Mouse (Mus musculus): Measurements from ENCODE around the gene Plekhg3. TPM values are rescaled to one million over a fixed set of nuclear protein-coding genes. Genes with fewer than 3 reads are reported as not detected.

Plekhg3 gene
- polyA plus RNA-seq, 1 experiment from 2014 or later: 1.0 TPM

GRCm38 (mm10) chr12:76532926-76533376, 2.3 kb downstream of the Plekhg3 start:
- no peak for DNase-seq (ENCODE audit: low spot score)
- H3K4me1 ChIP-seq (replicated peaks; ENCODE audit: control insufficient read depth, insufficient read depth, low read length): peaks cover 11% of the 10 kb centered on the region; the same call in 1 of the 2 replicates
- whole genome bisulfite sequencing: under 1% methylated on average over 31 of the region's 31 CpGs
- no peak overlapping the region for H3K27ac ChIP-seq (ENCODE audit: low read depth, low read length)
- peak overlapping the region; percentile 67 for H3K4me3 ChIP-seq (ENCODE audit: low read depth, low read length)
- ATAC-seq (replicated peaks; ENCODE audit: low FRiP score): no peak; the same call in 1 of the 2 replicates
- no peaks in the 10 kb centered on the region for H3K9me3 ChIP-seq (ENCODE audit: control insufficient read depth, low read length)
- H3K9ac ChIP-seq (ENCODE audit: low read length): peak overlapping the region; percentile 61
- H3K36me3 ChIP-seq (ENCODE audit: control insufficient read depth, insufficient read depth, low read length): no peaks in the 10 kb centered on the region
- peak overlapping the region; percentile 97 for H3K4me2 ChIP-seq (ENCODE audit: low read depth, low read length, severe bottlenecking)
- H3K27me3 ChIP-seq (ENCODE audit: control insufficient read depth, insufficient read depth, low read length): peaks cover 49% of the 10 kb centered on the region

DNA sequence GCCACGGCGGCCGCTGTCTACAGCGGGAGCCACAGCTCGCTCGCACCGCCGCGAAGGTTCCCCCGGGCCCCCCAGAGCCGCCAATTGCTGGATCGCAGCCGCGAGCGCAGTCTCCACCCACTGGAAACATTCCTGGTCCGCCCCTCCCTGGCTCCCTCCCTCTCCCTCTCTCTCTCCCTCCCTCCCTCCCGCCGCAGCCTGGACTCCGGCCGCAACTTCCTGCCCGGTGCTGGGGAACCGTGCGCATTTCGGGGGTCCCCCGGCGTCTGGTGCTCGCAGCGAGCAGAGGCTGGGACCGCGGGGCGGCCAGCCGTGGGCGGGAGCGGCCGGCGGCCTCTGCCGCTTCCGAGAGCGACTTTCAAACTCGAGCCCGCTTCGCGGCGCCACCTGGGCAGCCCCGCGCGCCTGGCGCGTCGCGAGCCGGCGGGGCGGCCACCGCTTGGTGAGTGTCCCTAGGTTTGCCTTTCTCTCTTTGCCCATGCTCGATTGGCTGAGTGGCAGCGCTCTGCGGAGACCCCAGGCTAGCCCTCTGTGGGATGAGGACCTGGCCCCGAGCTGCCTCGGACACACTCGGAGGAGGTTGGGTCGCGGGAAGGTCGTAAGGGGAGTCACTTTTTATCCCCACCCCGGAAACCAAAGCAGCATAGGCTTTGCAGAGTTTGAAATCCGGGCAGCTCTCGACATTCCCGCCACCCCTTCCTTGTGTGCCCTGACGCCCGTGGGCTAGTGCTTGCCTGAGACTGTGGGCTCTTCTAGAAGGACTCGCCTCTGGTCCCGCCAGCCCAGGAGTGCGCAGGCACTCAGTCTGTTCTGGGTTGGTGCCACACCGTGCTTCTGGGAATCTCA, 2.9 kb downstream of the Plekhg3 start:
- Histone ChIP-seq H3K4me3 (ENCODE audit: low read depth, low read length) (peak overlapping the region; percentile 67), H3K27me3 (ENCODE audit: control insufficient read depth, insufficient read depth, low read length) (peaks cover 49% of the 10 kb centered on the region), H3K36me3 (ENCODE audit: control insufficient read depth, insufficient read depth, low read length) (no peaks in the 10 kb centered on the region), H3K4me2 (ENCODE audit: low read depth, low read length, severe bottlenecking) (peak overlapping the region; percentile 97), H3K9ac (ENCODE audit: low read length) (peak overlapping the region; percentile 61), H3K4me1 (replicated peaks; ENCODE audit: control insufficient read depth, insufficient read depth, low read length) (peaks cover 11% of the 10 kb centered on the region; the same call in 1 of the 2 replicates), H3K9me3 (ENCODE audit: control insufficient read depth, low read length) (no peaks in the 10 kb centered on the region), H3K27ac (ENCODE audit: low read depth, low read length) (no peak overlapping the region)
- ATAC-seq (replicated peaks; ENCODE audit: low FRiP score) (peak; percentile 84), DNase-seq (ENCODE audit: low spot score) (peak; percentile 85)
- under 1% methylated on average over 67 of the region's 74 CpGs for WGBS

GRCm38 (mm10) chr12:76534233-76534632, 3.5 kb downstream of the Plekhg3 start:
- H3K27me3 ChIP-seq (ENCODE audit: control insufficient read depth, insufficient read depth, low read length): peaks cover 49% of the 10 kb centered on the region
- ATAC-seq (replicated peaks; ENCODE audit: low FRiP score): no peak
- H3K9ac ChIP-seq (ENCODE audit: low read length): peak overlapping the region; percentile 61; the same call in 1 of the 2 replicates
- H3K4me1 ChIP-seq (replicated peaks; ENCODE audit: control insufficient read depth, insufficient read depth, low read length): peaks cover 11% of the 10 kb centered on the region; the same call in 1 of the 2 replicates
- WGBS: 2% methylated on average over 11 of the region's 11 CpGs
- peak overlapping the region; percentile 67 for H3K4me3 ChIP-seq (ENCODE audit: low read depth, low read length)
- H3K27ac ChIP-seq (ENCODE audit: low read depth, low read length): no peak overlapping the region
- DNase-seq (ENCODE audit: low spot score): no peak
- H3K36me3 ChIP-seq (ENCODE audit: control insufficient read depth, insufficient read depth, low read length): no peaks in the 10 kb centered on the region
- peak overlapping the region; percentile 97 for H3K4me2 ChIP-seq (ENCODE audit: low read depth, low read length, severe bottlenecking)
- no peaks in the 10 kb centered on the region for H3K9me3 ChIP-seq (ENCODE audit: control insufficient read depth, low read length)

GRCm38 (mm10) chr12:76534641-76535283, 4.1 kb downstream of the Plekhg3 start:
- Histone ChIP-seq H3K4me2 (ENCODE audit: low read depth, low read length, severe bottlenecking) (0 out of 2 replicates have a peak overlapping the region, but pooled peaks have one; percentile 97), H3K9ac (ENCODE audit: low read length) (no peak overlapping the region), H3K36me3 (ENCODE audit: control insufficient read depth, insufficient read depth, low read length) (no peaks in the 10 kb centered on the region), H3K4me1 (replicated peaks; ENCODE audit: control insufficient read depth, insufficient read depth, low read length) (peaks cover 11% of the 10 kb centered on the region; the same call in 1 of the 2 replicates), H3K27me3 (ENCODE audit: control insufficient read depth, insufficient read depth, low read length) (peaks cover 49% of the 10 kb centered on the region), H3K27ac (ENCODE audit: low read depth, low read length) (no peak overlapping the region), H3K4me3 (ENCODE audit: low read depth, low read length) (peak overlapping the region; percentile 67; the same call in 1 of the 2 replicates), H3K9me3 (ENCODE audit: control insufficient read depth, low read length) (no peaks in the 10 kb centered on the region)
- DNase-seq (ENCODE audit: low spot score) (no peak), ATAC-seq (replicated peaks; ENCODE audit: low FRiP score) (no peak)
- WGBS: 31% methylated on average over 9 of the region's 9 CpGs

GRCm38 (mm10) chr12:76535471-76535900, 4.8 kb downstream of the Plekhg3 start:
- Histone ChIP-seq H3K27ac (ENCODE audit: low read depth, low read length) (no peak overlapping the region), H3K4me2 (ENCODE audit: low read depth, low read length, severe bottlenecking) (no peak overlapping the region)

GRCm38 (mm10) chr12:76536591-76537153, 6.0 kb downstream of the Plekhg3 start:
- Histone ChIP-seq H3K9ac (ENCODE audit: low read length) (no peak overlapping the region), H3K27ac (ENCODE audit: low read depth, low read length) (no peak overlapping the region), H3K9me3 (ENCODE audit: control insufficient read depth, low read length) (no peaks in the 10 kb centered on the region), H3K36me3 (ENCODE audit: control insufficient read depth, insufficient read depth, low read length) (no peaks in the 10 kb centered on the region), H3K27me3 (ENCODE audit: control insufficient read depth, insufficient read depth, low read length) (peaks cover 40% of the 10 kb centered on the region), H3K4me2 (ENCODE audit: low read depth, low read length, severe bottlenecking) (no peak overlapping the region), H3K4me1 (replicated peaks; ENCODE audit: control insufficient read depth, insufficient read depth, low read length) (peaks cover 11% of the 10 kb centered on the region; the same call in 1 of the 2 replicates), H3K4me3 (ENCODE audit: low read depth, low read length) (no peak overlapping the region)
- no peak for ATAC-seq (replicated peaks; ENCODE audit: low FRiP score)
- no peak for DNase-seq (ENCODE audit: low spot score)
- WGBS: 84% methylated on average over 8 of the region's 8 CpGs

More at GRCm38 (mm10) chr12:76535471-76535900, 4.8 kb downstream of the Plekhg3 start:
- Histone ChIP-seq H3K4me3 (ENCODE audit: low read depth, low read length) (no peak overlapping the region), H3K9me3 (ENCODE audit: control insufficient read depth, low read length) (no peaks in the 10 kb centered on the region), H3K4me1 (replicated peaks; ENCODE audit: control insufficient read depth, insufficient read depth, low read length) (peaks cover 11% of the 10 kb centered on the region; the same call in 1 of the 2 replicates), H3K27me3 (ENCODE audit: control insufficient read depth, insufficient read depth, low read length) (peaks cover 49% of the 10 kb centered on the region), H3K9ac (ENCODE audit: low read length) (no peak overlapping the region), H3K36me3 (ENCODE audit: control insufficient read depth, insufficient read depth, low read length) (no peaks in the 10 kb centered on the region)
- DNase-seq (ENCODE audit: low spot score) (no peak), ATAC-seq (replicated peaks; ENCODE audit: low FRiP score) (no peak)
- WGBS: 51% methylated on average over 9 of the region's 9 CpGs

GRCm38 (mm10) chr12:76537434-76537833, 6.7 kb downstream of the Plekhg3 start:
- H3K27me3 ChIP-seq (ENCODE audit: control insufficient read depth, insufficient read depth, low read length): peaks cover 32% of the 10 kb centered on the region
- H3K4me3 ChIP-seq (ENCODE audit: low read depth, low read length): no peak overlapping the region
- H3K9me3 ChIP-seq (ENCODE audit: control insufficient read depth, low read length): no peaks in the 10 kb centered on the region
- no peak for DNase-seq (ENCODE audit: low spot score)
- 90% methylated on average over 8 of the region's 8 CpGs for WGBS
- H3K4me2 ChIP-seq (ENCODE audit: low read depth, low read length, severe bottlenecking): no peak overlapping the region
- no peak overlapping the region for H3K27ac ChIP-seq (ENCODE audit: low read depth, low read length)
- H3K4me1 ChIP-seq (replicated peaks; ENCODE audit: control insufficient read depth, insufficient read depth, low read length): peaks cover 11% of the 10 kb centered on the region; the same call in 1 of the 2 replicates
- H3K36me3 ChIP-seq (ENCODE audit: control insufficient read depth, insufficient read depth, low read length): no peaks in the 10 kb centered on the region
- no peak overlapping the region for H3K9ac ChIP-seq (ENCODE audit: low read length)
- ATAC-seq (replicated peaks; ENCODE audit: low FRiP score): no peak

GRCm38 (mm10) chr12:76540169-76540568, 9.5 kb downstream of the Plekhg3 start:
- no peak overlapping the region for H3K9ac ChIP-seq (ENCODE audit: low read length)
- WGBS: 91% methylated on average over 3 of the region's 3 CpGs
- H3K27ac ChIP-seq (ENCODE audit: low read depth, low read length): no peak overlapping the region
- no peaks in the 10 kb centered on the region for H3K4me1 ChIP-seq (replicated peaks; ENCODE audit: control insufficient read depth, insufficient read depth, low read length)
- H3K27me3 ChIP-seq (ENCODE audit: control insufficient read depth, insufficient read depth, low read length): peaks cover 8% of the 10 kb centered on the region; the same call in 1 of the 2 replicates
- no peaks in the 10 kb centered on the region for H3K9me3 ChIP-seq (ENCODE audit: control insufficient read depth, low read length)
- no peak overlapping the region for H3K4me3 ChIP-seq (ENCODE audit: low read depth, low read length)
- H3K36me3 ChIP-seq (ENCODE audit: control insufficient read depth, insufficient read depth, low read length): no peaks in the 10 kb centered on the region
- H3K4me2 ChIP-seq (ENCODE audit: low read depth, low read length, severe bottlenecking): no peak overlapping the region
- ATAC-seq (replicated peaks; ENCODE audit: low FRiP score): no peak
- DNase-seq (ENCODE audit: low spot score): no peak
